Mouse (Mus musculus): ENCODE results near the gene Samm50. TPM values are rescaled to one million over a fixed set of nuclear protein-coding genes. Genes with fewer than 3 reads are reported as not detected.

The Samm50 gene
- polyA plus RNA-seq, 1 experiment: not detected

GRCm38 (mm10) chr15:84178733-84179132 lies 13.3 kb upstream of the Samm50 start:
- Histone ChIP-seq H3K4me1 (ENCODE audit: control insufficient read depth, insufficient read depth, low read length) (no peaks in the 10 kb centered on the region), H3K4me3 (ENCODE audit: insufficient read depth, low read depth, low read length) (no peak overlapping the region), H3K27ac (ENCODE audit: insufficient read depth, low read depth, low read length) (no peak overlapping the region)
- 84% methylated on average over 9 of the region's 9 CpGs for WGBS
- TF ChIP-seq CTCF (IDR thresholded peaks at IDR 0.05; ENCODE audit: insufficient read depth, low read depth, low read length) (no peak), POLR2A (IDR thresholded peaks at IDR 0.05; ENCODE audit: insufficient read depth, low read depth, low read length) (no peak)

DNA sequence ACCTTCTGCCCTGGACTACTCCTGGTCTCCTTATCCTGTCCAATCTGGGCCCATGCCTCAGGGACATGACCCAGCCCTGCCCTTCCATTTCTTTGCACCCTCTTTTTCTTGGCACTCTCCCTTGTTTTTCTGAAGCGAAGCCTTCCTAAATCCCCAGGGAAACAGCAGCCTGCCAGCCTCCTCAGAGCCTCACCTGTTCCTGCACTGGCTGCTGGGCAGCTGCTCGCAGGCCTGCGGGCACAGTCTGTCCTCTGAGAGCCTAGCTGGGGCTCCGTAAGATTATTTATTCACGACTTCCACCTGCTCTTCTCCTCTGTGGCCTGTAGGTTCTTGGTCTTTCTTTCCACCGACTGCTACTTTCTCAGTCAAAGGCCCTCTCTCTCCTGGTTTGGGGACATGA lies 10.0 kb upstream of the Samm50 start:
- H3K27ac ChIP-seq (ENCODE audit: insufficient read depth, low read depth, low read length): no peak overlapping the region
- TF ChIP-seq POLR2A (IDR thresholded peaks at IDR 0.05; ENCODE audit: insufficient read depth, low read depth, low read length) (no peak), CTCF (IDR thresholded peaks at IDR 0.05; ENCODE audit: insufficient read depth, low read depth, low read length) (no peak)
- H3K4me3 ChIP-seq (ENCODE audit: insufficient read depth, low read depth, low read length): no peak overlapping the region
- 66% methylated on average over 6 of the region's 6 CpGs for WGBS
- no peaks in the 10 kb centered on the region; the same call in 1 of the 2 replicates for H3K4me1 ChIP-seq (ENCODE audit: control insufficient read depth, insufficient read depth, low read length)

- 50% methylated on average over 1 of the region's 1 CpGs for WGBS
- H3K4me1 ChIP-seq (ENCODE audit: control insufficient read depth, insufficient read depth, low read length): no peaks in the 10 kb centered on the region; the same call in 1 of the 2 replicates
- H3K4me3 ChIP-seq (ENCODE audit: insufficient read depth, low read depth, low read length): no peak overlapping the region
- no peak overlapping the region for H3K27ac ChIP-seq (ENCODE audit: insufficient read depth, low read depth, low read length)
- TF ChIP-seq POLR2A (IDR thresholded peaks at IDR 0.05; ENCODE audit: insufficient read depth, low read depth, low read length): no peak
- no peak for TF ChIP-seq CTCF (IDR thresholded peaks at IDR 0.05; ENCODE audit: insufficient read depth, low read depth, low read length)
These were observed 8.1 kb upstream of the Samm50 start for GRCm38 (mm10) chr15:84183967-84184366.

GRCm38 (mm10) chr15:84186196-84186595 lies 5.8 kb upstream of the Samm50 start:
- no peaks in the 10 kb centered on the region; the same call in 1 of the 2 replicates for H3K4me1 ChIP-seq (ENCODE audit: control insufficient read depth, insufficient read depth, low read length)
- 65% methylated on average over 4 of the region's 4 CpGs for WGBS
- H3K4me3 ChIP-seq (ENCODE audit: insufficient read depth, low read depth, low read length): no peak overlapping the region
- H3K27ac ChIP-seq (ENCODE audit: insufficient read depth, low read depth, low read length): no peak overlapping the region
- TF ChIP-seq CTCF (IDR thresholded peaks at IDR 0.05; ENCODE audit: insufficient read depth, low read depth, low read length) (no peak), POLR2A (IDR thresholded peaks at IDR 0.05; ENCODE audit: insufficient read depth, low read depth, low read length) (no peak)

- Histone ChIP-seq H3K4me1 (ENCODE audit: control insufficient read depth, insufficient read depth, low read length) (peaks cover 8% of the 10 kb centered on the region), H3K4me3 (ENCODE audit: insufficient read depth, low read depth, low read length) (no peak overlapping the region), H3K27ac (ENCODE audit: insufficient read depth, low read depth, low read length) (no peak overlapping the region)
- WGBS: 65% methylated on average over 2 of the region's 2 CpGs
- TF ChIP-seq POLR2A (IDR thresholded peaks at IDR 0.05; ENCODE audit: insufficient read depth, low read depth, low read length) (no peak), CTCF (IDR thresholded peaks at IDR 0.05; ENCODE audit: insufficient read depth, low read depth, low read length) (no peak)
These were observed 3.0 kb upstream of the Samm50 start for GRCm38 (mm10) chr15:84188887-84189530.

GRCm38 (mm10) chr15:84189881-84190280 lies 2.2 kb upstream of the Samm50 start:
- 44% methylated on average over 3 of the region's 3 CpGs for WGBS
- Histone ChIP-seq H3K4me1 (ENCODE audit: control insufficient read depth, insufficient read depth, low read length) (peaks cover 8% of the 10 kb centered on the region), H3K4me3 (ENCODE audit: insufficient read depth, low read depth, low read length) (no peak overlapping the region), H3K27ac (ENCODE audit: insufficient read depth, low read depth, low read length) (no peak overlapping the region)
- TF ChIP-seq POLR2A (IDR thresholded peaks at IDR 0.05; ENCODE audit: insufficient read depth, low read depth, low read length) (no peak), CTCF (IDR thresholded peaks at IDR 0.05; ENCODE audit: insufficient read depth, low read depth, low read length) (no peak)

DNA sequence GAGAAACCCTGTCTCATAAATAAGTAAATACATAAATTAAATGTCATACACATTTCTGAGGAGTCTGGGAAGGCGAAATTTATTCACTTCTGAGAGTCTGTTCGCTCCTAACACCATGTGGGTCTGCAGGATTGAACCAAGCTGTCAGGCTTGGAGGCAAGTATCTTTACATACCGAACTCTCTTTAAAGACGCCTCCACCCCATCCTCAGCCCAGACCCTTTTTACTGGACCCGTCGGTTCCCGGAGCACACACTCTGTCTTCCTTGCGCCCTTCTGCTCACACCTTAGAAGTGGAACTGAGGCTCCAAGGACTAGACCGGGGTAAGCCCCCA lies 350 bp upstream of the Samm50 start:
- peak overlapping the region; percentile 80 for H3K4me3 ChIP-seq (ENCODE audit: insufficient read depth, low read depth, low read length)
- no peak overlapping the region for H3K27ac ChIP-seq (ENCODE audit: insufficient read depth, low read depth, low read length)
- H3K4me1 ChIP-seq (ENCODE audit: control insufficient read depth, insufficient read depth, low read length): peaks cover 8% of the 10 kb centered on the region
- TF ChIP-seq CTCF (IDR thresholded peaks at IDR 0.05; ENCODE audit: insufficient read depth, low read depth, low read length) (no peak), POLR2A (IDR thresholded peaks at IDR 0.05; ENCODE audit: insufficient read depth, low read depth, low read length) (no peak)
- 2% methylated on average over 9 of the region's 9 CpGs for WGBS

GRCm38 (mm10) chr15:84196486-84197165 lies 4.6 kb downstream of the Samm50 start:
- TF ChIP-seq POLR2A (IDR thresholded peaks at IDR 0.05; ENCODE audit: insufficient read depth, low read depth, low read length) (no peak), CTCF (IDR thresholded peaks at IDR 0.05; ENCODE audit: insufficient read depth, low read depth, low read length) (no peak)
- H3K27ac ChIP-seq (ENCODE audit: insufficient read depth, low read depth, low read length): no peak overlapping the region
- no peak overlapping the region for H3K4me3 ChIP-seq (ENCODE audit: insufficient read depth, low read depth, low read length)
- H3K4me1 ChIP-seq (ENCODE audit: control insufficient read depth, insufficient read depth, low read length): peaks cover 5% of the 10 kb centered on the region
- 73% methylated on average over 8 of the region's 8 CpGs for WGBS

GRCm38 (mm10) chr15:84207327-84207726 lies 15.3 kb downstream of the Samm50 start:
- no peak for TF ChIP-seq POLR2A (IDR thresholded peaks at IDR 0.05; ENCODE audit: insufficient read depth, low read depth, low read length)
- no peak for TF ChIP-seq CTCF (IDR thresholded peaks at IDR 0.05; ENCODE audit: insufficient read depth, low read depth, low read length)
- H3K4me1 ChIP-seq (ENCODE audit: control insufficient read depth, insufficient read depth, low read length): peaks cover under 1% of the 10 kb centered on the region
- no peak overlapping the region for H3K4me3 ChIP-seq (ENCODE audit: insufficient read depth, low read depth, low read length)
- no peak overlapping the region for H3K27ac ChIP-seq (ENCODE audit: insufficient read depth, low read depth, low read length)
- 93% methylated on average over 4 of the region's 4 CpGs for WGBS
